Mouse (Mus musculus) c-Kit-positive CD71-negative TER-119-negative erythroid progenitor cells, embryonic 14.5 days (primary cell): ENCODE data around the gene Tfdp1.
"Not testable (repeated sequence)": the region's sequence is repeated elsewhere in the genome, so short reads cannot be mapped to it uniquely, and the experiment has no call there.

Experiments
- DNase-seq: peaks from one replicate; pipeline ENCODE4 v3.0.0-alpha.2; 2013; ENCODE audit warnings: low read depth

Tfdp1 gene

GRCm38 (mm10) chr8:13338255-13338860, at the start of gene Tfdp1:
TSS of gene Tfdp1 (plus strand) at chr8:13338751.
- peak; percentile 74 for DNase-seq

- peak; percentile 76 for DNase-seq
These were observed 46.2 kb upstream of the Tfdp1 start for GRCm38 (mm10) chr8:13292364-13292763.

DNA sequence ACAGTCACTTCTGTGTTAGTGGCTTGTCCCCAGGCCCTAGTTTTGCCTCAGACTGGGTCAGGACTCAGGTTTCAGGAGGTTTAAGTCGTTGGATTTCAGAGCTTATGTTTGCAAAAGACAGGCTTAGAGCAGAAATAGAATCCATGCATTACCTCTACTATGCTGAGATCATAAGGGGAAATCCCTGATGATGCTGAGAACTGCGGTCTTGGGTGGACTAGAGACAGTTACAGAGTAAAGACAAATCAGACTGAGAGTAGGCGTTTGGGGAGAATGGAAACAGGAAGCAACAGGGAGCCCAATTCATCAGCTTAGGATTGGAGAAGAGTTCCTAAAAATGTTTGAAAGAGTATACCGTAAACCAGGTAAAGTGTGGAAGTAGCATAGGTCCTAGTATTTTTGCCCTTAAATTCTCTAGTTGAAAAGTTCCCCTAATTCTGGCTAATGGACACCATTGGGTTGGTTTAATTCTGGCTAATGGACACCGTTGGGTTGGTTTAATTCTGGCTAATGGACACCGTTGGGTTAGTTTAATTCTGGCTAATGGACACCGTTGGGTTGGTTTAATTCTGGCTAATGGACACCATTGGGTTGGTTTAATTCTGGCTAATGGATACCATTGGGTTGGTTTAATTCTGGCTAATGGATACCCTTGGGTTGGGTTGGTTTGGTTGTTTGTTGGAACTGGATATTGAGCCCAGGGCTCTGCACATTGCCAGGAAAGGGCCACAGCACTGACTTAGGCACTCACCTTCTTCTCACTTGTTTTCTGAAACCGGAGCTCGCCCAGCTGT, 44.7 kb upstream of the Tfdp1 start:
- DNase-seq: no peak

GRCm38 (mm10) chr8:13299571-13299970, 39.0 kb upstream of the Tfdp1 start:
- DNase-seq: no peak

GRCm38 (mm10) chr8:13301036-13301435, 37.5 kb upstream of the Tfdp1 start:
- no peak for DNase-seq

DNA sequence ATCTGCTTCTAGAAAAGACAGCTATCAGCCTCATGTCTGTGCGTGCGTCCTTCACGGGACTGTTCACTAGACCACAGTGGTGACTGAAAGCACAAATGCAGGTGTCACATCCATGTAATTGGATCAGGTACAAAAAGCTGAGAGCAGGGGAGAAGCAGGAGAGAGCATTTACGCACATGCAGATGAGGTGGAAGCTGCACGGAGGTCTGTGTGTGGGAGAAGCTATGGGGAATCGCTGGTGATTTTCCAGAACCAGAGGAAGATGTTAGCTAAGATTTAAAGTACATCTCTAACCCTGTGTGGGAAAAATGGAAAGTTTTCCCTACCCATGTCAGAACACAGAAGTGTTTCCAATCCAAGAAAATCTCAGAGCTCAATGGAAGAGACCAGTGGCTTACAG, 33.1 kb upstream of the Tfdp1 start:
- no peak for DNase-seq

GRCm38 (mm10) chr8:13305884-13306283, 32.7 kb upstream of the Tfdp1 start:
- DNase-seq: no peak

- DNase-seq: peak; percentile 24
These were observed 32.1 kb upstream of the Tfdp1 start for GRCm38 (mm10) chr8:13306309-13306909.

GRCm38 (mm10) chr8:13306916-13307315, 31.6 kb upstream of the Tfdp1 start:
- DNase-seq: no peak

- DNase-seq: no peak
These were observed 23.6 kb upstream of the Tfdp1 start for GRCm38 (mm10) chr8:13314922-13315321.

DNA sequence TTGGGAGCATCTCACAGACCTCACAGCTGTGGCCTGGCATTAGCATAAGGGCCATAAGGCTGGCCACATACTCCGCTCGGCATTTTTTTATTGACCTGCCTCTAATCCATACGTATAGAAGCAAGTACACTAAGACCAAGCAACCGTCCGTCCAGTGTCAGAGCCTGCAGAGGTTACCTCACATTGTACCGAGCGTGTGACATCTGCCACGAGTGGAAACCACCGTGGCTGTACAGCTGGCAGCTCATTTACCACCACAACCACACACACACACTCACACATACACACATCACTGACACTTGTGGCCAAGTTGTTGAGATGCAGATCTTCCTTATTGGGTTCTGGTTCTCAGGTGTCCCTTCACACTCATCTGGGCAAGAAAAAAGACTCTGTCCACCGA, 21.9 kb upstream of the Tfdp1 start:
- DNase-seq: no peak

DNA sequence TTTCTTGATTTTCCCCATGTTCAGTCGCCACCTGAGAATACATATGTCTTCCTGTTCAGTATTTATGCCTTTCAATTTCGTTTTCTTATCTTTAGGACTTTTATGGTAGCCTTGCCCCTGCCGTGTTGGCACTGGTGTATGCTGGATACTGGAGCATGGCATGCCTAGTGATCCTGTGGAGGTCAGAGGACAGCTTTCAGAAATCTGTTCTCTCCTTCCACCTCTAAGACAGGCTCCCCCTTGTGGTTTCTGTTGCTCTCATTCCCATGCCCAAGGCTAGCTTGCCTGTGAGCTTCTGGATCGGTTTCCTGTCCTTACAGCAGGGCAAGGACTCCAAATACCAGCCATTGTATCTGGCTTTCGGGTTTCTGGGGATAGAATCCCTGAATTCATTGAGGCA, 12.0 kb upstream of the Tfdp1 start:
- DNase-seq: no peak

- no peak for DNase-seq
These were observed 3.9 kb upstream of the Tfdp1 start for GRCm38 (mm10) chr8:13334671-13335070.

GRCm38 (mm10) chr8:13337245-13337644, 1.3 kb upstream of the Tfdp1 start:
- DNase-seq: not testable (repeated sequence)

DNA sequence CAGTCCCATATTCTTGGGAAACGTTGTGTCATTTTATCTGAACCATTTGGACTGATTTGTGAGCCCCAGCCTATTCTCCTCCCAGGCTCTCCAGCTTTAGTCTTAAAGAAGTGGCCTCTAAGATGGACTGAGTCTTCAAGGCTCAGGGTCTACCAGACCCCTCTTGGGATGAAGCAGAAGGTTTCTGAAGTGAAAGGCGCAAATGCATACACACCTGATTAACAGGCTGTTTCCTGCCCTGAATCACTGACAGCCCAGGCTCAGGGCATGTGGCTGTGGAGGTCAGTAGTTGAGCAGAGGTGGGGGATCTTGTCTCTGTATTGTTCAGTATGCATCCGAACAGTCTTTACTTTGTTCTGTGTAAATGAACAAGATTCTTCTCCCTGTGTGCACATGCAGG, 873 bp upstream of the Tfdp1 start:
- no peak for DNase-seq

GRCm38 (mm10) chr8:13338901-13339645, 522 bp downstream of the Tfdp1 start:
- DNase-seq: no peak

DNA sequence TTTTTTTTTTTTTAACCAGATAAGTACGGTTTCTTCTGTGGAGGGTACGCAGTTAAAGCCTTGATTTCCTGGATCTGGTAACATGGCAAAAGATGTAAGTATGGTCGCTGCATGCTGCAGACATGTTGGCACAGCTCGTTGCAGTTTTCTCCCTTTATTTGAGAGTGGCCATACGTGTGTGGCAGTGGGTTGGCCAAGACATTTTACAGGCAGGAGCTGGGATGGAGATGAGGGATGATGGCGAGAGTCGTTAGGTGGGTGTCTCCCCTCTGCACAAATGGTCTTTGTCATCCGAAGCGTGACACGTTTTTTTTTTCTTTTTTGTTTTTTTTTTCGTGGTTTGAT, 1.1 kb downstream of the Tfdp1 start:
- no peak for DNase-seq

GRCm38 (mm10) chr8:13340650-13341049, 2.1 kb downstream of the Tfdp1 start:
- no peak for DNase-seq

DNA sequence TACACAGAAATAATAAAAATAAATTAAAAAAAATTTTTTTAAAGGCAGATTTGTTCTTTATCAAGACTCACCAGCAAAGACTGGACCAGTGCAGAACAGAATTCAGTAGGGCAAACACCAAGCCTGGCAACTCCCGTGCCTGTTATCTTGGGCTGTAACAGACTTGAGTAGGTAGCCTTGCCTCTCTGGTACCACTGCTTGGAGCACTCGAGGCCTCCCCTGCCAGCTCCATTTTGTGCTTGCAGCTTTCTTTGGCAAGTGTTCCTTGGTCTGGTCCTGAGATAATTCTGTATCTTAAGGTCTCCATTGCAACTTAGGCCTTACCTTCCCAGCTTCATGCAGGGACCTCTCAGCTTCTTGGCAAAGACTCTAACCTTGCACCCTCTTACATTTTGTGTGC, 3.8 kb downstream of the Tfdp1 start:
- no peak for DNase-seq

DNA sequence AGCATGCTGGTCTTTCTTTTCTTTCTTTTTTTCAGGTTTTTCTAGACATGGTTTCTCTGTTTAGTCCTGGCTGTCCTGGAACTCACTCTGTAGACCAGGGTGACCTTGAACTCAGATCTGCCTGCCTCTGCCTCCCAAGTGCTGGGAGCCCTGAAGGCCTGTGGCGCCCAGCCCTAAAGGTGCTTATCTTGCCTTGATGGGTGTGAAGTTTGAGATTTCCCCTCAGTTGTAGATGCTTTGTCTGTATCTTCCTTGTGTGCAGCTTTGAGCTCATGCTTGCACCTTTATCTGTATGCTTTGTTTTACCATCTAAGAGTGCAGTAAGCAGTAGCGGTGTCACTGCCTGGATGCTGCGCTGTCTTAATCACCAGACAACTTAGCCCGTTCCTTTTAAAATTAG, 4.6 kb downstream of the Tfdp1 start:
- DNase-seq: no peak

DNA sequence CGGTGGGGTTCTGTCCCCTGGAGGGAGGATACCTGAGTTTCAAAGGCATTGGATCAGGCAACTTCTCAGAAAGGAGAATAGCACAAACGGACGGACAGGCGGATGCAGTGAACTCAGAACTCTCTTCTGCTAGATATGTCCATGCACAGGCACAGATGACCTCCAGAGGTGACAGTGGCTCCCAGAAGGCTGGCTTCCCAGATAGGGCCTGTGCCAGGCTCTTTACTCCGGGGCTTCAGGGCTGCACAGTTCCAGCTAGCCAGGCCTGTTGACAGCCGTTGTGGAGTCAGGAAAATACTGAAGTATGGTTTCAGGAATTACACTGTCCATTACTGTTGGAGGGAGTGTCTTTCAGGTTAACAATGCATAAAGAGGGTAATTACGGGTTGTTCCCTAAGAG, 11.5 kb downstream of the Tfdp1 start:
- no peak for DNase-seq

DNA sequence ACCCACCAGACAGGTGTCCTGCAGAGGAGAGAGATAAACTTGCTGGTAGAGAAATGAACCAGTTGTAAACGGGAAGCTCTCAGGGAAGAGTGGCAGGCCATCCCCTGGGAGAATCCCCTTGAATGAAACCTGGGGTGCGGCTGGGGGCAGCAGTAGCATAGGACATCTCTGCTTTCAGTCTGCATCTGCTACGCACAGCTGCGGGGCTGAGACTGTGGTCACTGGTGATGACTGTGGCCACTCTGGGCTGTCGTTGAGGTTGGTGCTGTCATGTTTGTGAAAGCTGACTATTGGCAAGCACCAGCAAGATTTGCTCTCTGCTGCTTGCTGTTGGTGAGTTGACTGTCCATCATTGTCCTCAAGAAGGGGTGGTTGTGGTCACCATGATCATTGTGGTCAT, 13.0 kb downstream of the Tfdp1 start:
- DNase-seq: no peak

GRCm38 (mm10) chr8:13352601-13353000, 14.1 kb downstream of the Tfdp1 start:
- no peak for DNase-seq
